Mouse (Mus musculus) ES-E14 (cell line): ENCODE data around the gene Cdh26. TPM values are rescaled to one million over a fixed set of nuclear protein-coding genes. Genes with fewer than 3 reads are reported as not detected.

Experiments used
- DNase-seq: peaks from one replicate; pipeline ENCODE4 v3.0.0-alpha.2; 2013; ENCODE audit warnings: low read depth, low spot score
- H3K27ac ChIP-seq: 2 replicates; pipeline ENCODE4 v1.5.1; 2012; ENCODE audit warnings: low read depth, mild to moderate bottlenecking, low read length, moderate library complexity, mixed read lengths; ENCODE audit not compliant: poor library complexity, insufficient read depth, severe bottlenecking
- H3K36me3 ChIP-seq: 2 replicates; pipeline ENCODE4 v1.6.1; 2012; ENCODE audit warnings: mild to moderate bottlenecking, low read length, moderate library complexity, mixed read lengths; ENCODE audit not compliant: control insufficient read depth, poor library complexity, insufficient read depth, severe bottlenecking
- H3K4me1 ChIP-seq, 2 experiments: fragments of 150-350 bp in 1 of 2; sonication (generic) in 1 of 2; 2 replicates each; pipeline ENCODE4 v1.6.1; 2012; ENCODE audit warnings: low read length in 2 of 2, mild to moderate bottlenecking in 1 of 2, mixed read lengths in 1 of 2; ENCODE audit not compliant: control insufficient read depth in 2 of 2, insufficient read depth in 2 of 2, poor library complexity in 1 of 2
- H3K4me3 ChIP-seq, 2 experiments: fragments of 150-350 bp in 1 of 2; sonication (generic) in 1 of 2; 2 replicates each; pipeline ENCODE4 v1.5.1; 2012; ENCODE audit warnings: low read length in 2 of 2, low read depth in 1 of 2, mild to moderate bottlenecking in 1 of 2, mixed read lengths in 1 of 2; ENCODE audit not compliant: insufficient read depth in 1 of 2, poor library complexity in 1 of 2, severe bottlenecking in 1 of 2
- H3K9ac ChIP-seq: 2 replicates; pipeline ENCODE4 v1.6.1; 2012; ENCODE audit warnings: low read depth, mild to moderate bottlenecking, low read length, mixed read lengths; ENCODE audit not compliant: poor library complexity, insufficient read depth, severe bottlenecking
- H3K9me3 ChIP-seq: fragments of 150-350 bp; sonication (generic); 2 replicates; pipeline ENCODE4 v1.6.1; 2012; ENCODE audit warnings: low read depth, mild to moderate bottlenecking, low read length; ENCODE audit not compliant: control insufficient read depth, insufficient read depth
- CHD2 ChIP-seq: IDR thresholded peaks from 2 replicates; pipeline ENCODE4 v1.6.1; 2014; ENCODE audit warnings: mild to moderate bottlenecking, low read depth, low read length, inconsistent platforms
- HCFC1 ChIP-seq: IDR thresholded peaks from 2 replicates; pipeline ENCODE4 v1.6.1; 2012; ENCODE audit warnings: low read length, inconsistent platforms, borderline replicate concordance; ENCODE audit not compliant: insufficient read depth
- MAFK ChIP-seq: IDR thresholded peaks from 2 replicates; pipeline ENCODE4 v1.6.1; 2014; ENCODE audit warnings: mild to moderate bottlenecking, low read depth, low read length, inconsistent platforms; ENCODE audit not compliant: insufficient read depth
- ZC3H11A ChIP-seq: IDR thresholded peaks from 2 replicates; pipeline ENCODE4 v1.6.1; 2012; ENCODE audit warnings: low read depth, mild to moderate bottlenecking, inconsistent platforms, low read length, borderline replicate concordance
- ZNF384 ChIP-seq: IDR thresholded peaks from 2 replicates; pipeline ENCODE4 v1.6.1; 2012; ENCODE audit warnings: low read depth, low read length, inconsistent platforms
- in situ Hi-C, 2 experiments: fragments of 600-800 bp; cut with MboI; formaldehyde crosslinking; loops; one replicate each; pipeline ENCODE4 v1.15.1; 2025; ENCODE audit warnings: low sequenced_read_pairs in 2 of 2, inconsistent platforms in 1 of 2; ENCODE audit not compliant: unreplicated experiment in 2 of 2
- total RNA-seq: library from RNA; depleted of rRNA; stranded (reverse); fragments of 300-350 nt; gene quantifications from 2 replicates; pipeline ENCODE4 v1.2.3, GENCODE M21; 2012

The Cdh26 gene
- total RNA-seq, 1 experiment, result 0.22 TPM

DNA sequence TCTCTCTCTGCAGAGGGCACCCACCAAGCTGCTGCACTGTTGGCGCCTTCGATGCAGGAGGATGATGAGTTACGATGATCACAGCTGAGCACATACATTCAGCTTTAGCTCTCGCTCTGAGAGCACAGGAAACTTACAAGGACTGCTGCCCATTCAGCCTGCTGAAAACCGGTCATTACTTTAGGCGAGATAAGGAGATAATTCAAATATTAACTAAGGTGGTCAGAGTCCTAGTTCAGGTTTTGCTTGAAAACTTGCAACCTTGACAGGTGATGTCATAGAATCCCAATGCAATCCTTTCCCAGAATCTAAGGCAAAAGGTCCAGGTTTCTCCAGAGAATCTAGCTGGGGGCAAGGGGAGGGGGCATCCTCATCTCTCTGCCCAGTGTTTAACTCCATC is 905 bp upstream of the Cdh26 start:
- in situ Hi-C loops, result no loop called here

GRCm38 (mm10) chr2:178433495-178433894 is 3.2 kb downstream of the Cdh26 start:
- in situ Hi-C loops, result no loop called here
- Histone ChIP-seq H3K9me3 (no peaks in the 10 kb centered on the region), H3K4me3 (no peak overlapping the region), H3K36me3 (no peaks in the 10 kb centered on the region), H3K9ac (no peak overlapping the region), H3K4me1 (no peaks in the 10 kb centered on the region), H3K27ac (no peak overlapping the region)
- TF ChIP-seq CHD2 (no peak), HCFC1 (no peak), ZC3H11A (no peak), ZNF384 (no peak), MAFK (no peak)
- no peak for DNase-seq

More for the DNA sequence above, 905 bp upstream of the Cdh26 start:
- DNase-seq, result no peak
- Histone ChIP-seq H3K9ac (no peak overlapping the region), H3K9me3 (no peaks in the 10 kb centered on the region), H3K36me3 (no peaks in the 10 kb centered on the region), H3K4me3 (no peak overlapping the region), H3K4me1 (no peaks in the 10 kb centered on the region), H3K27ac (no peak overlapping the region)
- TF ChIP-seq CHD2 (no peak), HCFC1 (no peak), ZC3H11A (no peak), ZNF384 (no peak), MAFK (no peak)

DNA sequence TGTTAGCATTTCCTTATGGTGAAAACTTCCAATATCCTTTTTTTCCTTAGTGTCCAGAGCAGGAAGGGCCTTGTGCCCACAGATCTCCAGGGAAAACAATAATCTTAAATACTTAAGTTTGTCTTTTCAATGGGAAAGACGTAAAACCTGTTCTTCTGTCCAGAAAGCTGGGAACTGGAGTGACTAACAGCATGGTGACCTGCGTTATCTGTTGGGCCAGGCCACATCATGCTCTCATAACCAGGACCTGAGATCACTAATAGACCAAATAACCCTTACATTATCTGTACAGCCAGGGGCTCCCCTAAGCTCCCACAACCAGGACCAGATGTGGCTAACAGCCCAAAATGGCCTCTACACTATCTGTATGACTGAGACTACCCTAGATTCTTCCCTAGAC is 3.6 kb downstream of the Cdh26 start:
- Histone ChIP-seq H3K9ac (no peak overlapping the region), H3K4me3 (no peak overlapping the region), H3K4me1 (no peaks in the 10 kb centered on the region), H3K27ac (no peak overlapping the region), H3K36me3 (no peaks in the 10 kb centered on the region), H3K9me3 (no peaks in the 10 kb centered on the region)
- no peak for TF ChIP-seq CHD2
- no peak for TF ChIP-seq ZC3H11A
- no peak for TF ChIP-seq ZNF384
- no peak for TF ChIP-seq MAFK
- no peak for TF ChIP-seq HCFC1
- no peak for DNase-seq
- in situ Hi-C loops, result no loop called here

- Histone ChIP-seq H3K9me3 (no peaks in the 10 kb centered on the region), H3K9ac (no peak overlapping the region), H3K27ac (no peak overlapping the region), H3K36me3 (no peaks in the 10 kb centered on the region), H3K4me3 (no peak overlapping the region), H3K4me1 (no peaks in the 10 kb centered on the region)
- no peak for DNase-seq
- in situ Hi-C loops, result no loop called here
- no peak for TF ChIP-seq ZNF384
- no peak for TF ChIP-seq MAFK
- TF ChIP-seq HCFC1, result no peak
- TF ChIP-seq CHD2, result no peak
- TF ChIP-seq ZC3H11A, result no peak
Measured at GRCm38 (mm10) chr2:178437311-178437710, 7.0 kb downstream of the Cdh26 start.

GRCm38 (mm10) chr2:178449386-178449785 is 19.1 kb downstream of the Cdh26 start:
- no peaks in the 10 kb centered on the region for H3K4me1 ChIP-seq

More at GRCm38 (mm10) chr2:178449386-178449785, 19.1 kb downstream of the Cdh26 start:
- Histone ChIP-seq H3K27ac (no peak overlapping the region), H3K9me3 (no peaks in the 10 kb centered on the region), H3K36me3 (no peaks in the 10 kb centered on the region), H3K4me3 (no peak overlapping the region), H3K9ac (no peak overlapping the region)
- in situ Hi-C loops, result no loop called here
- DNase-seq, result no peak
- no peak for TF ChIP-seq CHD2
